Mouse (Mus musculus) layer of hippocampus, postnatal 25 days (tissue): Measurements from ENCODE around the gene Rxfp2. TPM values are rescaled to one million over a fixed set of nuclear protein-coding genes. Genes with fewer than 3 reads are reported as not detected.

Experiments
- DNase-seq, 2 experiments: peaks; one replicate each; pipeline ENCODE4 v3.0.0; 2022; ENCODE audit warnings: mixed read lengths in 2 of 2, low spot score in 1 of 2; ENCODE audit errors: extremely low spot score in 1 of 2
- total RNA-seq, 2 experiments: library from RNA; stranded (reverse); gene quantifications; 2 replicates each; pipeline ENCODE4 v1.2.3; 2021

Rxfp2 gene
- not detected for total RNA-seq

DNA sequence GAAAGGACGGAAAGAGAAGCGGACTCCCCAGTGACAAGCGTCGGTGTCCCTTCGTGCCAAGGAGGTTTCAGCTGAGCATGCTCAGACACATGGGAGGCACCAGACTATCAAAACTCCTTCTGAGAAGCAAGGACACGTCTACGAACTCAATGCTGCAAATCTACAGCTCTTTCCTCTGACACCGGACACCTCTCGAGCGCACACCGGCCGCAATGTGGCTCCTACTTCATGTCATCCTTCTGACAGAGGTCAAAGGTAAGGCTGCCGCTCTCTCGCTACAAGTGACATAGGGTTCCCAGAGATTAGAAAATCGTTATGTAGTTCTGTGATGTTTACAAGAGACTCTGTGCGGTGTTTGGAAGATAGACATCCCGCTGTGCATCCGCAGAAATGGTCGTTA is at the start of gene Rxfp2:
TSS of gene Rxfp2 (plus strand) at position 20 of the 400 bp plus-strand sequence.
- DNase-seq: no peak

DNA sequence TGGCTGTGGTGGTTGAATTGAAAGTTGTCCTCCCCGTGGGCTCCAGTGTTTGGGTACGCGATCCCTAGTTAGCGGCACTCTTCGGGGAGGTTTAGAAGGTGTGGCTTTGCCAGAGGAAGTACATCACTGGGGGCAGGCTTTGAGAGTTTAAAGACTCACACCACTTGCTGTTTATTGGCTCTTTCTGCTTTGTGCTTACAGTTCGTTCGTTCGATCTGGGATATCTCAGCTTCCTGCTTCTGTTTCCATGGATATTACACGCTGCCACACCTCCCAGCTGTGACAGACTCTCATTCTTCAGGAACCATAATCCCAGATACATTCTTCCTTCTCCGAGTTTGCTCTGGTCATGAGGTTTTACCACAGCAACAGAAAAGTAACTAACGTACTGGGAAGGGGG is 48.2 kb upstream of the Rxfp2 start:
- DNase-seq: no peak

DNA sequence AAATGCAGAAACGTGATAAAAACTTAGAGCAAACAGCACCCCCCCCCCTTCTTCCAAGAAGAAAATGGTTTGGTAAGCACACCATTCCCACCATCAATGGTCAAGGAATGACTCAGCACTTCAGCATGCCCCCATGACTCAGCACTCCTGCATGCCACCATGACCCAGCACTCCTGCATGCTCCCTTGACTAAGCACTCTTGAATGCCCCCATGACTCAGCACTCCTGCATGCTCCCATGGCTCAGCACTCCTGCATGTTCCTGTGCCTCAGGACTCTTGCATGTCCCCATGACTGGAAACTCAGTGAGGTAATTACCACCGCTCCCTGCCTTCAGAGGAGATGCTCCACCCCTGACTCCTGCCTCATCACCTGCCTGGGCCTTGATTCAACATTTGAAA is 41.4 kb upstream of the Rxfp2 start:
- DNase-seq: no peak

DNA sequence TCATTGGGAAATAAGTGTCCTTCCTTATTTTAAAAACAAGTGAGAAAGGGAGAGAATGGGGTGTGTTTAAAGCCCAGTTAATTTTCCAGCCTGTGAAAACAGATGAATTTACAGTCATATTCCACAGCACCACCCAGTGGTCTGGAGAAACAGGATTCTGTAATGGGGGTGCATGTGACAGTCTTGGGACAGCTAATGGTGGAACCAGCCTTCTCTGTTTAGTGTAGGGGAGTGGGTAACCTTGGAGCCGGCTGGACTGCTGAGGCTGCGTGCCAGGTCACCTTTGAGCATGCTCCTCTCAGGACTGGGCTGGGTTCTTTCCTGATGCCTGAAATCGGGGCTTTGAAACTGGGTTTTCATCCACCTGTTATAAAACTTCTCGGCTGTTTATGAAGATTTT is 34.9 kb upstream of the Rxfp2 start:
- DNase-seq: no peak

DNA sequence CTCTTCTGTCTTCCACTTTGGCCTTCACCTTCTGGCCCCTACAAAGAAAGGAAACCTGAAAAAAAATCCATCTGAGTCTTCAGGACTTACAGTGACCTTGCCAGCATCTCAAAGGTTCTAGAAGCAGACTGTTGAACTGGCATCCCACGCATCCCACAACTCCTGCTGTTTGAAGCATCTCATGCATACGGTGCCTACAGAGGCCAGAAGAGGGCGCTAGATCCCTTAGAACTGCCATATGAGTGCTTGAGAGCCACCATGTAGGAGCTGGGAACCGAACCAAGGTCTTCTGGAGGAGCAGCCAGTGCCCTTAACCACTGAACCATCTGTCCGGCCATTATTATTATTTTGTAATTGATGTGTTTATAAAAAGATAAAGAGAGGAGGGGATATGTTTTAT is 23.9 kb upstream of the Rxfp2 start:
- DNase-seq: no peak

DNA sequence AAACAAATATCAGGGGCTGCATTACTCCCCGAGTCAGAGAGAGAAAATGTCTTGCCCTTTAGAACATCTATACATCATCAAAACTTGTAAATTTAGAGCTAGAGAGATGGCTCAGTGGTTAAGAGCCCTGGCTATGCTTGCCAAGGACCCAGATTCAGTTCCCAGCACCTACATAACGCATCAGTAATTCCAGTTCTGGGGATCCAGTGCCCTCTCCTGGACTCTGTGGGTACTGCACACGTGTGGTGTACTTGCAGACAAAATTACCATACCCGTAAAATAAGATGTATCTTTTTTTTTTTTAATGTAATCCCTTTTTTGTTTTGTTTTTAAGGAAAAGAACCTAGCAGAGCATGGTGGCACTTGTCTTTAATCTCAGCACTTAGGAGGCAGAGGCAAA is 21.9 kb upstream of the Rxfp2 start:
- DNase-seq: no peak

DNA sequence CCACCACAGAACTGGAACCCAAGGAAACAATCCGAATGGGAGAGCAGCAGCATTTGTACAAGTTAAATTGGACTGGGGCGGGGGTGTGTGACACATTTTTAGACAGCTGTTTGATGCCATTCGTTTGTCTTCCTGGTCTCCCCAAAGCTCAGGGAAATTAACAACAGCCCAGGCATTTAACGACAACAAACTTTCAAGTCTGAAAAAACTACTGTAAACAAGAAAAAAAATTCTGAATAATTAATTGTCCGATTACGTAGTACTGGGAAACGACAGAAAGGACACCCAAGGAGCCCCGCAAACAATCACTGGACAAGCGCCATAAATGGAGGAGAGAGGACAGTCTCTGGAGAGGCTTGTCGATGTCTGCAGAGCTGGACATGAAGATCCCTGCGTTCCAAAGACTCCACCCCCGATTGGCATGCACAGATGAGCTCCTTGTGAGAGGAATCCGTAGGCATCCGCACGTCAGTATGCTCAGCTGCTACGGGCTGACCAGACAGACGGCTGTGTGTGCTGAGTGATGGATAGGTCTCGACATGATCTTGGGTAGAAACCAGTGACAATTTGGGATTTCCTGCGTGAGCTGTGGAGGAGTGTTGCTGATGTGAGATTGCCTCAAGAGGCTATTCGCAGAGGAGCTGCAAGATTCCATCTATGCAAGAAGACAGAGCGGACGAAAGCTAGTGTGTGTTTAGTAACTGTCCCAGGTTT is 21.0 kb upstream of the Rxfp2 start:
- DNase-seq: no peak

DNA sequence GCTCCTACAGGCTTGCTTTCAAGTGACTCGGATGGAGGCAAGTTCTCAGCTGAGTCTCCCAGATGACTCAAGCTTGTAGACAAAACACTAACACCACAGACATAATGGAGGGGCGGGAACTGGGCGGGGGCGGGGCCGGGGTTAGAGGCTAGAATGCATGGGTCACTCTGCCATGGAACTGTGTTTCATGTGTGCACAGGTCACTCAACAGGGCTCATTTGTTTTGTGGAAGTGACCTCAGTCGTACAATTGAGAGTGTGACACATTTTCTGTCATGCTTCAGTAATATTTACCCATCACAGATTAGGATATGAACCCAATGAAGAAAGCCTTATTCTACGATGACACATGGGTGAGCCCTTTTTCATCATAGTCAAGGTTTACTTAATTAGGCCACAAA is 20.2 kb upstream of the Rxfp2 start:
- no peak for DNase-seq

DNA sequence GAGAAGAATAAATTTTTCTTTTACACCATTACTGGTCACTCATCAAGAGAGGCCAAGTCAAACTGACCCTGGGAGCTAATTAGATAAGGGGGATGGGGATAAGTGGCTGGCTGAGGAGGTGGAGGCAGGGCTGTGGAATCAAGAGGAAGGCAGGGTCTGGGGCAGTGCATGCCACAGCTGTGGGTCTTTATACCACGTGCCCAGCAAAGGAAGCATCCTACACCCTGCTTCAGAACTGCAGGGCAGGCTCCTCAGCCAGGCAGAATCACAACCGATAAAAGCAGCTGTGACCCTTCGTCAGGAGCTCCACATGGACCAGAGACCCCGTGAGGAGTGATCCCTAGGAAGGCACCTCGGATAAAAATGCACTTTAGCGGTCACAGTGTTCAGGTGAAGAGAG is 13.1 kb upstream of the Rxfp2 start:
- DNase-seq: no peak

DNA sequence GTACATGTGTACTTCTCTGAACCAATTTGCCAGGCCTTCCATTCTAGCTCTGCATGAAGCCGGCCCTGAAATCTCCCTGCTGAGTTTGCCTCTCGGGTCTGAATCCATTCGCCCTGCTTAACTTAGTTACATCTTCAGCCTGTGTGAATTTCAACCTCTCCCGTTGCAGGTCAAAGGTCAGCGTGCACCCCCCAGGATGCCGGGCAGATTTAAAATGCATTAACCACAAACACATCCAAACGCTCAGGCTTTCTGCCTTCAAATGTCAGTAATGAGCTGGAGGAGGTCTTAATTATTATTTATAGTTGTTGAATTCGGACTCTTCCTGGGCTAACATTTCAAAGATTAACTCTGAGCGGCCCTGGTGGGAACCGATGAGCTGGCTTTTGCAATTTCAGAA is 1.6 kb upstream of the Rxfp2 start:
- DNase-seq: no peak

DNA sequence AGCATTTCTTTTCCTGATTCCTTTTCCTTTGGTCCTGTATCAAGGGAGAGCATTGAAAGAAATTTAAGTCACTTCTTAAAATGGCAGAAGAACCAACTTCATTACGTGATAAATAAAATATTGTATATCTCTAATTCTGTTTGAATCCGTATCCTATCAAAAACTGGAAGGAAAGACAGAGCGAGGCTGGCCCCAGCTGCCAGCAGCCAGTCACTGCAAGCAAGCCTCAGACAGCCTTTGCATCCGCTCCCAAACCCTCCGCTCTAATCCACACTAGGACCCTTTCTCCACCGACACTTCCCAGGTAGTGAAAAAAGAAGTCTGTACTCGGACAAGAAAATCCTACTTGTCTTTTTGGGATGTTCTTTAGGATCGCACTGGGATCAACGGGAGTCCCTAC is 803 bp upstream of the Rxfp2 start:
- no peak for DNase-seq

DNA sequence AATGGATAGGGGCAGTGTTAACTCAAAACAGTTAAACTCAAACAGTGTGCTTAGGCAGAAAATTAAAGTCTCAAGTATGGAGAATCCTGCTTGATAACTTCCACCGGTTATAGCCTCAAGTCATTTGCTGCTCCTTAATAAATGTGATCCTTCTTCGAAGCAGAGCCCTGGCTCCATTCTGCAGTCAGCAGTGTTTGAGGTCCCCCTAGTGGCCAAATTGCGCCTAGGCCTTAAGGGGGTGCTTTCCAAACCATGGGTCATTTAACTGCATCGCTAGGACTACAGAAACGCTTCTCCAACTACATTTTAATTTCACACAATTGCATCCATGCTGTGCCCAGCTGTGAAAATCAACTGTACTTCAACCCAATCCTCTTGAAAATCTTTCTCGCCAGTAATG is 2.4 kb downstream of the Rxfp2 start:
- DNase-seq: peak; percentile 78 to 88

DNA sequence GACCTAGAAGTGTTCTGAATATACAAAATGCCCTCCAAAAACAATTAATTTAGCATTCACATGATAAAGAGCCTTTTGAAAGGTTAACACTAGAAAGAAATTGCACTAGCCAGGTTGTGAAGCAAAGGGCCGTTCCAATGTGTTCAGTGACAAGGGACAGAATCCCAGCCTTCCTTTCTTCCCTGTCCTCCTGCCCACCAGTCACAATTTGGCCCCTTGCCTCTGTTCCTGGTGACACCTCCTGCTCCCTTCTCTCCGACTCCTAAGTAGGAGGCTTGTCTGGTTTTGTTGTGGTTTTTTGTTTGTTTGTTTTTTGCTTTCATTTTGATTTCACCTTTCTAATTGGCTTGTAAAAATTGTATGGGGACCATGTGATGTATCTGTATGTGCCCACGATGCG is 3.3 kb downstream of the Rxfp2 start:
- no peak for DNase-seq

DNA sequence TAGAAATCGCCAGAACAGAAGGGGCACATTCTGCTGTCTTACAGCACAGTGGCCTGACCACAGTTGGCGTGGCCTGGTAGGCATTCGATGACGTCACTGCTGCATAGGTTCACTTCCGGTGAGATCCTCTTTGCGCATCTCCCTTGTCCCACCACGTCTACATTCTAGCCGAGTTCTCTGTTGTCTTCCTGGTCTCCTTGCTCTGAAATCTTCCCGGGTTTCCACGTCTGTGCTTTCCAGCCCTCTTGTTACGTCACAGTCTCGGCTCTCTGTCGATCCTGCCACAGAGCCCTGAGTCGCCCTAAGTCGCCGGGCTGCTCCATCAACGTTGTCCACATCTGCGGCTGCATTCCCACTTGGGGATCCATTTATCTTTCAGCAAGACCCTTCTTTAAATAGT is 4.1 kb downstream of the Rxfp2 start:
- DNase-seq: no peak

DNA sequence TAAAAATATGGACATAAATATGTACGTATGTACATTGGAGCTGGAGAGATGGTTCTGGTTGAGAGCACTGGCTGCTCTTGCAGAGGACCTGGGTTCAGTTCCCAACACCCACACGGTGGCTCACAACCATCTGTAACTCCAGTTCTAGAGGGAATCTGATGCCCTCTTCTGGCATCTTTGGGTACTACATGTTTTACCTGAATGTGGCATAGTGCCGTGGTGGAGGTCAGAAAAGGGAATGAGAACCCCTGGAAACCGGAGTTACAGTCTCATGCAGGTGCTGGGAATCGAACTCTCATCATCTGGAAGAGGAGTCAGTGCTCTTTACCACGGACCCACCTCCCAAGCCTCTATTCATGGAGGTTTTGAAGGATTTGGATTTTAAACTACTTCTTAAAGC is 5.0 kb downstream of the Rxfp2 start:
- no peak for DNase-seq

DNA sequence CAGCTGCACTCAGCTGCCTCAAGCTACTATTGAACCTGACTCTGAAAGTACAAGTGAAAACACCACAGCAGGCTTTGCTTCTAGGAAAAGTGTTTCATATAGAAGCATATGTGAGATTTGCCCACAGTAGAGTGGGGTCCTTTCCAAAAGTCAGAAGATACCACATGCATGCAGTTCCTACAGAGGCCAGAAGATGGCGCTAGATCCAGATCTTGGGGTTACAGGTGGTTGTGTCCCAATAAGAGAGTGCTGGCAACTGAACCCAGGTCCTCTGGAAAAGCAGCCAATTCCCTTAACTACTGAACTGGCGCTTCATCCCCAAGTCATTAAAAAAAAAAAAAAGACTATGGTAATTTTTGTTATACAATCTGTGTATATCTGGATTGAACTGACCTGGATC is 5.7 kb downstream of the Rxfp2 start:
- no peak for DNase-seq

DNA sequence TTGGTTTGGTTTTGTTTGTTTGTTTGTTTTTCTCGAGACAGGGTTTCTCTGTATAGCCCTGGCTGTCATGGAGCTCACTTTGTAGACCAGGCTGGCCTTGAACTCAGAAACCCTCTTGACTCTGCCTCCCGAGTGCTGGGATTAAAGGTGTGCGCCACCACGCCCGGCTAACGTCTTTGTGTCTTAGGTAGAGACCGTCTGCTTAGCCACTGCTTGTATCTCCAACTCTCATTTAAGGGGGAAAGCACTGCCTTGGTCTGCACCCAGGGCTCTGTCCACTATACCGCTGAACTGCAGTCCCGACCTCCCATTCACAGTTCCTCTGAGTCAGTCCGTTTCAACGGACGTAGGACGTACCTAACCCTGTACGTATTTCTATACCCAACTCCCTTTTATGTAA is 6.4 kb downstream of the Rxfp2 start:
- DNase-seq: no peak

DNA sequence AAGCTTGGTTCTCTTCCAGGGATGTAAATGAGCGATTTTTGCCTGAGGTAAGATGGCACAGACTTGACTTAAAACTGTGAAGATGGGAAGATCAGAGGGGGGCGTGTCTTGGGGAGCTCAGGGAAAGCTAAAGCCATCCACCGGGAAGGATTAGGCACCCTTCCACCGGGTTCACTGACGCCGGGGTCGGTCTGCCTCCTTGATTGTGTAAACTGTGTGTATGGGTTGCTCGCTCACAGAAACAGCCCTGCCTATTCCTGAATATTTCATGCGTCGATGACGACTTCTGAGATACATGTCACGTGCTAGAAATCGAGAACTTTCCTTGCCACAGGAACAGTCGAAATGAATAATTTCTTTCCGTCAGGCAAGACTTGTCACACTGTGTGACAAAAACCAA is 6.9 kb downstream of the Rxfp2 start:
- no peak for DNase-seq

DNA sequence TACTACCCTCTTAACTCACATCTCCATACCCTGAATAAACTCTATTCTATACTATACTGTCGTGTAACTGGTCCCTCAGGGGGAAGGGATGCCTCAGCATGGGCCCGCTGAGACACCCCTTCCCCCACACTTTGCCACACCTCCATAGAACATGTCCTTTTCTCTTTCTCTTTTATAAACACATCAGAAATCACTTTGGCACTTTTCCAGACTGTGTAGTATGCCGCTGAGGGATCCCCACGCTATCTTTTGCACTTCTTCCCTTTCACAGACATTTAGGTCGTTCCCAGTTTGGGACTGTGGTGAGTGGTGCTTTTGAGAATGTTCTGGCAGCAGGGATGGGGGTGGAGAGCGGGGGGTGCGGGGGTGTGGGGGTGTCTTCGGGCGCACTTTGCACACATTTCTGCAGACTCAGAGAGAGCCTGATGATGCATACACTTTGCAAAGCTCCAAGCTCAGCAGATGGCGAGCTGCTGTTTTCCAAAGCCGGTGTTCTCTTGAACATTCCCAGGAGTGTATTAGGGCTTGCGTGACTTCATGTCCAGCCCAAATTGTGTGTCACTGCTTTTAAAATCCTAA is 8.1 kb downstream of the Rxfp2 start:
- DNase-seq: peak; percentile 13 to 42

DNA sequence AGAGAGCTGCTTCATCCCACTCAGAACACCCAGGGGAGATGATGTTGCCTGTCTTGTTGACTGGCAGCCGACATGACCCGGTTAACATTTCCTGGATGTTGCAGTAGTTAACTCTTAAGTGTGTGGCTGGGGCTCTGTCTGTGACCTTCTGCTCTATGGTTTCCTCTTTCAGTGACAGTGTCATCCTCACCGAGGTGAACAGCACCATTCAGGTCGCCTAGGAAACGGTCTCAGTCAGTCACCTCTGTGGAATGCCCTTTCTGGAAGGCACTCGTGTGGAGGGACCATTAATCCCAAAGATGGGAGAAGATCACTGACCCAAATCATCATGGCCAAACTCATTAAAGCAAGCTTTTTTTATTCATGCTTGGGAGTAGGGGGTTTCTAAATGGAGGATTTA is 12.7 kb downstream of the Rxfp2 start:
- no peak for DNase-seq

DNA sequence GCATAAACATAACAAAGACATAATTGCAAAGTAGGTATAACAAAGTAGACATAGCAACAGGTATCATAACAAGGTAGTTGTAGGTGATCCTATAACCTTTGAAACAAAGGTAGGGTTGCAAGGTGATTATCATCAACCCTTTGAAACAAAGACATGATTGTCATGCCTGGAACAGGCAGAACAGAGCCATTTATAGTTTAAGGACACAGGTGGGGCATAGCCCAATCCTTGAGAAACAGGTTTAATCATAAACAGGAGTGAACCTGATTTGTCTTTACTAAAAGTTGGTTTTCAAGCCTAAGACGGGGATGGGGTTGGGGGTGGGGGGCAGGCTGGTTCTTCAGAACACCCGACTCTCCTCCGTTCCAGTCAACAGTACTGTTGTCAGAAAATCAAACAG is 13.2 kb downstream of the Rxfp2 start:
- DNase-seq: no peak

DNA sequence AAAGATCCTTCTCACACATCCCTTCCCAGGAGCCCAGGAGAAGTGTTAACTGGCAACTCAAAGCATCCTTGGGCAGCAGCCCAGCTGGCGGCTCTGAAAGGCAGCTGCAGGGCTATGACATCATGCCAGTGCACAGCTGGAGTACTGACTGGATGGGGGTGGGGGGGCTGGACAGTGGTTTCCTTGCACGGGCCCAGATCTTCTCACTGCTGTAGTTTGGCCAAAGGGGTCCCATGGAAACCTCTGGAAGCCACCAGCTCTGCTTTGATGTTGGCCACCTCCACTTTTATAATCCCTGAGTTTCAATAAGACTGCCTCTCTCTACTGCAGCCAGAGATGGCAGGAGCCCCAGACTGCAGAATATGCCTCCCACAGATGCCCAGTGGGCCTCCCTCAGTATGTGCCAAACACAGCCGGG is 13.6 kb downstream of the Rxfp2 start:
- peak in 1 of 2 experiments; percentile 24 for DNase-seq

DNA sequence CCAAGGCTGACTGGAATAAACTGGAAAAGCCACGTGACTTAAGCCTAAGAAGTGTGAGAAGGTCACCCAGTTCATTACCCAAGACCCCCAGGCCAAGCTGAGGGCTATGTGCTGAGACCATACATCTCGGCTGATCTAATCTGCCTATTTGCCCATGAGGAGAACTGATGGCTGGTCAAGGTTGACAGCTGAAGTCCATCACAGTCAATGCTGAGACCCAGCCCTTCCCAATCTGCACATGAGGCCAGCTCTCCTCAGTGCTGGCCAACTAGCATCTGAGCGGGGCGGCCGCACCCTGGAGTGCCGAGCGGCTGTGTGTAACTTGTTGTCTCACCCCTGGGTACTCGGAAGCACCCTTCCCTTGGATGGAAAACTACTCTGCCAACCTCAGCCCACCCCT is 17.8 kb downstream of the Rxfp2 start:
- DNase-seq: no peak
